Mouse (Mus musculus) lung, postnatal 0 days (tissue): ENCODE results near the gene Sema6d.

Source experiments
- CTCF ChIP-seq: IDR thresholded peaks from 2 replicates; pipeline ENCODE4 v1.5.1; 2016; ENCODE audit warnings: antibody characterized with exemption, mild to moderate bottlenecking
- EP300 ChIP-seq: IDR thresholded peaks from 2 replicates; pipeline ENCODE4 v1.6.1; 2016; ENCODE audit warnings: antibody characterized with exemption, mild to moderate bottlenecking, control low read depth

DNA sequence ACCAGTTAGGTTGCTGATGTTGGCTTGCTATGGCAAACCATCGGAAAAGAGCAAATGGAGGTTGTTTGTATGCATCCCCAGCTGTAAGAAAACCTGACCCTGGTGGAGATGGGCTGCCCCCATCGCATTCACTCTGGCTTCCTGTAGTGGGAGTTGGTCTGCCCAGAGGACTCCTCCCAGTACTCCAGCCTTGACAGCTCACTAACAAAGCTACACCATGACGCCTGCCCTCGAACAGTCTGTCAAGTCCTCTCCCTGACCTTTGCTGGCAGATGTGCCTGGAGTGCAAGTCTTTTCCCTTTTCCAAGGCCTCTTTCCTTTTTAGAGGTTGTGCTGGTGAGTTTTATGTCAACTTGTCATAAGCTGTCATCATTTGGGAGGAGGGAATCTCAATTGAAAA is 388.8 kb downstream of the Sema6d start:
- TF ChIP-seq EP300 (no peak), CTCF (no peak)
